In genomic region chr1:160194529-160195336, GRCm38 (mm10) we compare ENCODE assay signal across 8 mouse cellular contexts. TPM values are rescaled to one million over a fixed set of nuclear protein-coding genes. Genes with fewer than 3 reads are reported as not detected.
A peak's percentile ranks its signal among the peaks of the same experiment; 100 is the strongest.
DNase-seq lines count a peak whose midpoint lies in the region; ATAC-seq lines count a peak whose summit lies in the region.

Gene Mrps14 (plus strand): TSS chr1:160195215.

- peak; percentile 100 for ATAC-seq in hindbrain, embryonic 16.5 days

- peak within 1 kb of the TSS; percentile 75 for H3K4me2 ChIP-seq in hindbrain, embryonic 16.5 days (ENCODE audit: low read length)

- WGBS in hindbrain, embryonic 16.5 days = 7% methylated on average over 31 of the region's 31 CpGs
- whole genome bisulfite sequencing in macrophage (ENCODE audit: missing documents) = 9% methylated on average over 30 of the region's 31 CpGs

- H3K79me2 ChIP-seq in macrophage (ENCODE audit: inconsistent target) = peaks cover 29% of the 10 kb centered on the region

- peaks cover 2% of the 10 kb centered on the region; the same call in 1 of the 2 replicates for H3K4me1 ChIP-seq in hindbrain, embryonic 16.5 days (ENCODE audit: control insufficient read depth, insufficient read depth, low read depth, low read length)

- H3K27ac ChIP-seq in hindbrain, embryonic 16.5 days (ENCODE audit: low read depth, low read length) = peak within 1 kb of the TSS; percentile 84
- H3K27ac ChIP-seq in macrophage = peak within 1 kb of the TSS; percentile 68

- H3K9me3 ChIP-seq in hindbrain, embryonic 16.5 days (ENCODE audit: control insufficient read depth, low read length) = no peaks in the 10 kb centered on the region

- H3K9ac ChIP-seq in hindbrain, embryonic 16.5 days (ENCODE audit: low read depth, low read length) = peak within 1 kb of the TSS; percentile 83

- peak within 1 kb of the TSS; percentile 80 for H3K4me3 ChIP-seq in hindbrain, embryonic 16.5 days (ENCODE audit: low read length)
- peak within 1 kb of the TSS; percentile 99 for H3K4me3 ChIP-seq in macrophage (ENCODE audit: inconsistent target)

- peak; percentile 97 for DNase-seq in WW6 (ENCODE audit: low read depth, low spot score)
- DNase-seq in cerebellum, postnatal 4 days (ENCODE audit: low spot score in 2 of 2) = peak; percentile 95 to 98
- DNase-seq in gastrocnemius, adult 18-20 months (ENCODE audit: low spot score) = peak; percentile 99
- peak; percentile 97 to 99 for DNase-seq in left cerebral cortex, adult 18-20 months (ENCODE audit: low spot score in 2 of 2)
- DNase-seq in right cerebral cortex, adult 18-20 months = peak; percentile 99
- peak; percentile 86 for DNase-seq in urinary bladder, postnatal 10 days (ENCODE audit: low spot score)

- peaks cover 2% of the 10 kb centered on the region; the same call in 1 of the 2 replicates for H3K36me3 ChIP-seq in hindbrain, embryonic 16.5 days (ENCODE audit: control insufficient read depth, insufficient read depth, low read length)
- peaks cover 14% of the 10 kb centered on the region; the same call in 1 of the 2 replicates for H3K36me3 ChIP-seq in macrophage (ENCODE audit: inconsistent target)

- H3K27me3 ChIP-seq in hindbrain, embryonic 16.5 days (replicated peaks; ENCODE audit: control insufficient read depth, insufficient read depth, low read length) = no peaks in the 10 kb centered on the region

RNA-seq across cellular contexts. Expression of gene Mrps14, which starts in this region (rescaled TPM):
- total RNA-seq in gastrocnemius, adult 18-20 months (2021) = 10 to 100 TPM; 68.9 to 74.9 TPM
- 129 and 137 TPM in 2 replicates for polyA plus RNA-seq in hindbrain, embryonic 16.5 days (2015; fragmentation: Nextera tagmentation; extraction: Ambion mirVana)
- 10 to 100 TPM; 71.3 to 71.5 TPM for total RNA-seq in left cerebral cortex, adult 18-20 months (2021)
- total RNA-seq in macrophage (2018; cell fraction: chromatin; rRNA removed) = 10 to 100 TPM in 1 of 26 experiments, 1 to 10 TPM in 23, under 1 TPM in 2; 0.61 to 10.8 (median 3.0) TPM
- total RNA-seq in macrophage (2018; cell fraction: cytosol; rRNA removed) = 10 to 100 TPM; 43.6 to 67.9 (median 53.2) TPM
- total RNA-seq in macrophage (2018; cell fraction: nucleus; rRNA removed) = 10 to 100 TPM in 14 of 26 experiments, 1 to 10 TPM in 12; 3.2 to 26.3 (median 10.2) TPM
- 21.0 to 70.9 TPM (median 48.1 TPM) in 3 replicates for polyA plus RNA-seq in macrophage (2018)

Comparison
In these comparisons a context has a peak if more than half of its experiments do, and no peak if none do; other contexts are left out.
1. Peak in every context shown above with its lines: DNase-seq, ATAC-seq, H3K4me3 ChIP-seq and H3K27ac ChIP-seq.